Mouse (Mus musculus) midbrain, embryonic 11.5 days (tissue): ENCODE measurements around the gene Zic1. TPM values are rescaled to one million over a fixed set of nuclear protein-coding genes. Genes with fewer than 3 reads are reported as not detected.
A peak's percentile ranks its signal among the peaks of the same experiment; 100 is the strongest.

Experiments
- ATAC-seq: fragments of 200-750 bp; cut with Nextera tagmentation; 2 replicates; pipeline ENCODE4 v1.8.0; 2017; ENCODE audit warnings: moderate TSS enrichment, moderate library complexity; ENCODE audit not compliant: low FRiP score
- DNase-seq: peaks from one replicate; pipeline ENCODE4 v3.0.0; 2015; ENCODE audit warnings: low spot score; ENCODE audit errors: missing footprints
- H3K27ac ChIP-seq: fragments of 300-500 bp; sonication (generic); 2 replicates; pipeline ENCODE4 v1.5.1; 2014; ENCODE audit warnings: low read depth, low read length
- H3K27me3 ChIP-seq: fragments of 300-500 bp; sonication (generic); 2 replicates; pipeline ENCODE4 v1.6.1; 2014; ENCODE audit warnings: mild to moderate bottlenecking, low read length, moderate library complexity, mixed read lengths; ENCODE audit not compliant: control insufficient read depth, insufficient read depth
- H3K36me3 ChIP-seq: fragments of 300-500 bp; sonication (generic); 2 replicates; pipeline ENCODE4 v1.6.1; 2014; ENCODE audit warnings: mild to moderate bottlenecking, low read length, moderate library complexity, mixed read lengths; ENCODE audit not compliant: control insufficient read depth, insufficient read depth
- H3K4me1 ChIP-seq: fragments of 300-500 bp; sonication (generic); 2 replicates; pipeline ENCODE4 v1.6.1; 2014; ENCODE audit warnings: low read length; ENCODE audit not compliant: control insufficient read depth, insufficient read depth
- H3K4me2 ChIP-seq: fragments of 300-500 bp; sonication (generic); 2 replicates; pipeline ENCODE4 v1.6.1; 2014; ENCODE audit warnings: mild to moderate bottlenecking, moderate library complexity
- H3K4me3 ChIP-seq: fragments of 300-500 bp; sonication (generic); 2 replicates; pipeline ENCODE4 v1.5.1; 2014; ENCODE audit warnings: low read depth, low read length
- H3K9ac ChIP-seq: fragments of 300-500 bp; sonication (generic); 2 replicates; pipeline ENCODE4 v1.6.1; 2014; ENCODE audit warnings: low read length
- H3K9me3 ChIP-seq: fragments of 300-500 bp; sonication (generic); 2 replicates; pipeline ENCODE4 v1.6.1; 2016; ENCODE audit warnings: low read length; ENCODE audit not compliant: control insufficient read depth
- WGBS: fragments of 180-500 bp; shearing (Covaris S2); extraction: QIAGEN DNeasy Blood & Tissue Kit; methylation state at CpG from one replicate; pipeline ENCODE4 v1.1.7; 2014; 5-methylcytosine and 5-hydroxymethylcytosine counted together
- polyA plus RNA-seq: library from polyadenylated mRNA; unstranded; fragments of >200 nt; fragmentation: Nextera tagmentation; extraction: Ambion mirVana; gene quantifications from 2 replicates; pipeline ENCODE4 v1.2.1, GENCODE M21; 2014

Zic1 gene
- polyA plus RNA-seq, 1 experiment from 2014 or later: 13.7 TPM

DNA sequence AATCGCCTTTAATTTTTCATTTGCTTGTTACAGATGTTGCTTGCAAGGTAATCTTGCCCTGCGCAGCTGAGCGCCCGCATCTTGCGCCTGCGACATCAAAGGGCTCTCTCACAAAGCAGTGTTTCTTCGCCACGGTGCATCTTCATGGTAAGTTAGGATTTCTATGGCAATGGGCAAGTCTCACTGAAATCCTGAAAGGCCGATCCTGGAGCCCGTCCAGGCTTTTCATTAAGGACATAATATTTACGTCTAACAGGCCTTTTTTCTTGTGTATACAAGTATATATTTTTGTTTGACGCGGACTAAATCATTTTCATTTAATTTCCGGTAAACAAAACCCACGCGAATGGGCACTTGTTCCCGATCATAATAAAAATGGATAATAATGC lies 20.9 kb upstream of the Zic1 start:
- Histone ChIP-seq H3K36me3 (no peaks in the 10 kb centered on the region), H3K4me3 (peak overlapping the region; percentile 17), H3K9me3 (no peaks in the 10 kb centered on the region), H3K9ac (no peak overlapping the region; the same call in 1 of the 2 replicates), H3K4me2 (peak overlapping the region; percentile 34), H3K4me1 (peaks cover 15% of the 10 kb centered on the region), H3K27me3 (peaks cover 87% of the 10 kb centered on the region), H3K27ac (peak overlapping the region; percentile 55)
- WGBS: under 1% methylated on average over 17 of the region's 17 CpGs
- 0 out of 2 replicates have a peak, but pooled peaks have one; percentile 16 for ATAC-seq
- peak; percentile 92 for DNase-seq

GRCm38 (mm10) chr9:91385561-91386430 lies 20.2 kb upstream of the Zic1 start:
- H3K9me3 ChIP-seq: no peaks in the 10 kb centered on the region
- peak overlapping the region; percentile 92; the same call in 1 of the 2 replicates for H3K27ac ChIP-seq
- no peak overlapping the region for H3K4me3 ChIP-seq
- H3K9ac ChIP-seq: peak overlapping the region; percentile 13; the same call in 1 of the 2 replicates
- under 1% methylated on average over 8 of the region's 8 CpGs for WGBS
- no peaks in the 10 kb centered on the region for H3K36me3 ChIP-seq
- no peak for DNase-seq
- peak overlapping the region; percentile 34; the same call in 1 of the 2 replicates for H3K4me2 ChIP-seq
- ATAC-seq: no peak
- H3K4me1 ChIP-seq: peaks cover 15% of the 10 kb centered on the region
- H3K27me3 ChIP-seq: peaks cover 81% of the 10 kb centered on the region

GRCm38 (mm10) chr9:91384693-91385560 lies 19.3 kb upstream of the Zic1 start:
- H3K4me2 ChIP-seq: peak overlapping the region; percentile 84
- peaks cover 18% of the 10 kb centered on the region for H3K4me1 ChIP-seq
- DNase-seq (peak; percentile 94), ATAC-seq (no peak)
- H3K4me3 ChIP-seq: peak overlapping the region; percentile 58; the same call in 1 of the 2 replicates
- H3K27ac ChIP-seq: peak overlapping the region; percentile 92; the same call in 1 of the 2 replicates
- no peaks in the 10 kb centered on the region for H3K36me3 ChIP-seq
- peaks cover 78% of the 10 kb centered on the region for H3K27me3 ChIP-seq
- whole genome bisulfite sequencing: 3% methylated on average over 4 of the region's 4 CpGs
- H3K9ac ChIP-seq: peak overlapping the region; percentile 51; the same call in 1 of the 2 replicates
- H3K9me3 ChIP-seq: no peaks in the 10 kb centered on the region

GRCm38 (mm10) chr9:91384136-91384500 lies 18.5 kb upstream of the Zic1 start:
- WGBS: under 1% methylated on average over 28 of the region's 30 CpGs
- Histone ChIP-seq H3K27me3 (peaks cover 78% of the 10 kb centered on the region), H3K4me3 (peak overlapping the region; percentile 58), H3K9me3 (no peaks in the 10 kb centered on the region), H3K9ac (peak overlapping the region; percentile 94), H3K4me2 (peak overlapping the region; percentile 84), H3K27ac (peak overlapping the region; percentile 92), H3K4me1 (peaks cover 17% of the 10 kb centered on the region), H3K36me3 (no peaks in the 10 kb centered on the region)
- DNase-seq (peak; percentile 97), ATAC-seq (peak; percentile 36)

GRCm38 (mm10) chr9:91383441-91384135 lies 18.0 kb upstream of the Zic1 start:
- H3K27me3 ChIP-seq: peaks cover 80% of the 10 kb centered on the region
- H3K4me2 ChIP-seq: peak overlapping the region; percentile 84
- ATAC-seq: peak; percentile 47
- H3K4me1 ChIP-seq: peaks cover 17% of the 10 kb centered on the region
- H3K9me3 ChIP-seq: no peaks in the 10 kb centered on the region
- H3K27ac ChIP-seq: peak overlapping the region; percentile 92
- H3K9ac ChIP-seq: peak overlapping the region; percentile 94
- DNase-seq: peak; percentile 95
- no peaks in the 10 kb centered on the region for H3K36me3 ChIP-seq
- H3K4me3 ChIP-seq: peak overlapping the region; percentile 58
- whole genome bisulfite sequencing: under 1% methylated on average over 28 of the region's 28 CpGs

- H3K4me1 ChIP-seq: peaks cover 17% of the 10 kb centered on the region
- H3K9ac ChIP-seq: peak overlapping the region; percentile 94
- WGBS: 2% methylated on average over 24 of the region's 24 CpGs
These were observed 17.1 kb upstream of the Zic1 start for GRCm38 (mm10) chr9:91382471-91383255.

DNA sequence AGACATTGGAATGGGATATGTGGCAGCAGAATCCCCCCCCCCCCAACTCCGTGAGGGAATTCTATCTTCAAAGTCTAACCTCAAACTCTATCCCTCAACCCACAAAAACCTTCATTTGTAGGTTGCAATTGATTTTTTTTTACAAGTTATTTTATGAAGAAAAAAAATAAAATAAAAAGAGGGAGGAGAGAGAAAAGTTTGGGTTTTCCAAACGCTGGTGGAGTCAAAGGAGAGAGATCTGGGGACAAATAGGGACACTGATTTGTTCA lies 16.4 kb upstream of the Zic1 start:
- Histone ChIP-seq H3K4me3 (peak overlapping the region; percentile 58), H3K4me1 (peaks cover 15% of the 10 kb centered on the region), H3K27ac (peak overlapping the region; percentile 92), H3K9ac (peak overlapping the region; percentile 94), H3K27me3 (peaks cover 83% of the 10 kb centered on the region), H3K4me2 (peak overlapping the region; percentile 84), H3K9me3 (no peaks in the 10 kb centered on the region), H3K36me3 (no peaks in the 10 kb centered on the region)
- 0% methylated on average over 2 of the region's 2 CpGs for WGBS
- DNase-seq (peak; percentile 93), ATAC-seq (no peak)

More at GRCm38 (mm10) chr9:91382471-91383255, 17.1 kb upstream of the Zic1 start:
- Histone ChIP-seq H3K27me3 (peaks cover 83% of the 10 kb centered on the region), H3K4me3 (peak overlapping the region; percentile 58), H3K27ac (peak overlapping the region; percentile 92), H3K9me3 (no peaks in the 10 kb centered on the region), H3K4me2 (peak overlapping the region; percentile 84), H3K36me3 (no peaks in the 10 kb centered on the region)
- peak; percentile 98 for DNase-seq
- no peak for ATAC-seq
